Mouse (Mus musculus) right cerebral cortex, adult 2 months (tissue): ENCODE results near the gene Fsd1l.
"Not testable (repeated sequence)": the region's sequence is repeated elsewhere in the genome, so short reads cannot be mapped to it uniquely, and the experiment has no call there.

Experiments
- DNase-seq, 2 experiments: peaks; one replicate each; pipeline ENCODE4 v3.0.0; 2021 to 2022; ENCODE audit warnings: low spot score in 2 of 2

Gene Fsd1l

GRCm38 (mm10) chr4:53628924-53629323 is 2.3 kb upstream of the Fsd1l start:
- no peak for DNase-seq

- no peak for DNase-seq
These were observed 332 bp upstream of the Fsd1l start for GRCm38 (mm10) chr4:53630963-53631315.

GRCm38 (mm10) chr4:53632011-53632349 is 709 bp downstream of the Fsd1l start:
- DNase-seq = no peak

GRCm38 (mm10) chr4:53635336-53635735 is 4.1 kb downstream of the Fsd1l start:
- no peak for DNase-seq

- DNase-seq = no peak
These were observed 6.1 kb downstream of the Fsd1l start for GRCm38 (mm10) chr4:53637269-53637909.

- no peak for DNase-seq
These were observed 7.4 kb downstream of the Fsd1l start for GRCm38 (mm10) chr4:53638549-53639123.

GRCm38 (mm10) chr4:53658029-53658428 is 26.8 kb downstream of the Fsd1l start:
- DNase-seq = no peak

GRCm38 (mm10) chr4:53660711-53661110 is 29.4 kb downstream of the Fsd1l start:
- no peak for DNase-seq

GRCm38 (mm10) chr4:53682092-53682491 is 50.8 kb downstream of the Fsd1l start:
- DNase-seq = no peak

- no peak for DNase-seq
These were observed 57.7 kb downstream of the Fsd1l start for GRCm38 (mm10) chr4:53688965-53689364.

GRCm38 (mm10) chr4:53691418-53691817 is 60.1 kb downstream of the Fsd1l start:
- DNase-seq = peak in 1 of 2 experiments; percentile 12

GRCm38 (mm10) chr4:53709166-53709565 is 77.9 kb downstream of the Fsd1l start:
- not testable (repeated sequence) for DNase-seq

GRCm38 (mm10) chr4:53710021-53710420 is 78.8 kb downstream of the Fsd1l start:
- DNase-seq = no peak

- no peak for DNase-seq
These were observed 79.5 kb downstream of the Fsd1l start for GRCm38 (mm10) chr4:53710555-53711328.

- DNase-seq = no peak
These were observed 82.4 kb downstream of the Fsd1l start, which contains the start of gene Fktn for GRCm38 (mm10) chr4:53713704-53714050. Fktn (plus strand) TSS chr4:53713998.

GRCm38 (mm10) chr4:53714051-53714814 is 83.0 kb downstream of the Fsd1l start:
- peak; percentile 91 to 95 for DNase-seq

GRCm38 (mm10) chr4:53715977-53716376 is 84.7 kb downstream of the Fsd1l start:
- no peak for DNase-seq

- DNase-seq = no peak
These were observed 86.3 kb downstream of the Fsd1l start for GRCm38 (mm10) chr4:53717546-53717945.

GRCm38 (mm10) chr4:53718261-53718660 is 87.0 kb downstream of the Fsd1l start:
- no peak for DNase-seq

GRCm38 (mm10) chr4:53722506-53722905 is 91.2 kb downstream of the Fsd1l start:
- DNase-seq = no peak

GRCm38 (mm10) chr4:53726100-53726499 is 94.8 kb downstream of the Fsd1l start:
- not testable (repeated sequence) for DNase-seq

GRCm38 (mm10) chr4:53728121-53728520 is 96.8 kb downstream of the Fsd1l start:
- DNase-seq = no peak
